Mouse (Mus musculus) induced T-regulatory cell, adult 2 months (primary cell): ENCODE measurements around the gene Cfap36.
A peak's percentile ranks its signal among the peaks of the same experiment; 100 is the strongest.

ENCODE experiments used
- DNase-seq: peaks from one replicate; pipeline ENCODE4 v3.0.0-alpha.2; 2012; ENCODE audit warnings: low read depth

The Cfap36 gene

GRCm38 (mm10) chr11:29180657-29181056 lies 66.6 kb downstream of the Cfap36 start:
- DNase-seq = no peak

GRCm38 (mm10) chr11:29179319-29179718 lies 67.9 kb downstream of the Cfap36 start:
- no peak for DNase-seq

- DNase-seq = peak; percentile 50
Measured at GRCm38 (mm10) chr11:29173706-29174436, 73.3 kb downstream of the Cfap36 start.

- peak; percentile 84 for DNase-seq
Measured at GRCm38 (mm10) chr11:29173125-29173631, 74.0 kb downstream of the Cfap36 start.

GRCm38 (mm10) chr11:29172563-29173124 lies 74.6 kb downstream of the Cfap36 start, which contains the start of gene Ppp4r3b:
Ppp4r3b (plus strand) TSS chr11:29172890.
- peak; percentile 96 for DNase-seq

- DNase-seq = peak; percentile 83
Measured at GRCm38 (mm10) chr11:29171959-29172391, 75.2 kb downstream of the Cfap36 start.
